Mouse (Mus musculus) Muller cell, postnatal 12 days (primary cell): Measurements from ENCODE around the gene Pctp.

Source experiments
- DNase-seq: peaks from one replicate; pipeline ENCODE4 v3.0.0-alpha.2; 2015; ENCODE audit errors: inconsistent ontology term

The Pctp gene

GRCm38 (mm10) chr11:89978353-89978831 lies 24.3 kb downstream of the Pctp start:
- DNase-seq, result peak; percentile 50

GRCm38 (mm10) chr11:89977746-89978352 lies 24.8 kb downstream of the Pctp start:
- no peak for DNase-seq

GRCm38 (mm10) chr11:89976361-89976760 lies 26.3 kb downstream of the Pctp start:
- DNase-seq, result no peak

DNA sequence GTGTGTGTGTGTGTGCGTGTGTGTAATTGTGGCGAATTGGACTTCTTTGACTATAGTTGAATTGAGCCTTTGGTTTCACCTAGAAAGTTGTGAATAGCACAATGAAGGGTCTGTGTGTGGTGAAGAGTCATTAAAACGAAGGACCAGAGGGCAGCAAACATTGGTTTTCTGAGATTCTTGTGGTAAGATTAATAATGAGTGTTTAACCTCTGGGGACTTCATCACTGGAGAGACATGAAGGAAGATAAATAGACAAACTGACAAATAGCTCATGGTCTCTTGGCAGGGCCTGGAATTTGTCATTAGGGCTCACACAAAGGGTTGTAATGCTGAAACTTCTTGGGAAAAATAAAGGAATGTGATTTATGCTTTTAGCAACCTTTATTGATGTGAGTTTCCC lies 31.4 kb downstream of the Pctp start:
- peak; percentile 95 for DNase-seq

GRCm38 (mm10) chr11:89970726-89971125 lies 32.0 kb downstream of the Pctp start:
- peak; percentile 70 for DNase-seq

GRCm38 (mm10) chr11:89969131-89969530 lies 33.6 kb downstream of the Pctp start:
- no peak for DNase-seq

GRCm38 (mm10) chr11:89950691-89951270 lies 51.9 kb downstream of the Pctp start:
- DNase-seq, result no peak

DNA sequence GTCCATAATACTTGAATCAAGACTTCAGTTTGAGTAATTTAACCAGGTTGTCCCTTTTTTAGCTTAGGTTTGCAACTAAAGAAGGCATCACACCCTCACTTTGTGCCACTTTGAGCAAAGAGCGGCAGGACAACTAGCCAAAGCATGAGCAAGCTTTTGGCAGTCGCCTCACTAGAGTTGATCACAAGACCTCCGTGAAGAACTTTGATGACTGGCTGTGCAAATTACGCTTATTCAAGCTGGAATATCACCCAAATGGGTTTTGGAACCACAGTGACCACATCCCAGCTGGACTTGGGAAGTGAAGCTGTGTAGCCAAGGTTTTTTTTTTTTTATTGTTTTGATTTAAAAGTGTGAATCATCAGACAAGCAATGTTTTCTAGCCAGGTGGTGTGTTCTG lies 54.9 kb downstream of the Pctp start:
- DNase-seq, result peak; percentile 62

DNA sequence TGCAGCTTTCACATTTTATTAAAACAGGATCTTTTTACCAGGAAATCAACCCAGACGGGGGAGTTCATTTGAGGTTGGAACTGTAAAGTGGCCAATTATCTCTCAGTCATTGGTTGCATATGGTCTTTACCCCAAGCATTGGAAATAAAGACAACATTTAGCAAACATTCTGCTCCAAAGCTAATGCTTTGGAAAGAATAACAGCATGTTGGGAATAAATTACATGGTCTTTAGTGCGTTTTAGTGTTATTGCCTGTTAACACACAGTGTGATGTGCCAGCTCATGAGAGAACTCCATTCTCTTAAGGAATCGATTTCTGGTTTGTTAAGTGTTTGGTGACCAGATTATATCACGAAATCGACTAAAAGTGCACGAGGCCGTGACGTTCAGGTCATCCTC lies 57.5 kb downstream of the Pctp start:
- DNase-seq, result no peak

GRCm38 (mm10) chr11:89937241-89937640 lies 65.5 kb downstream of the Pctp start:
- DNase-seq, result no peak
